In genomic region chr17:28451487-28451886, GRCm38 (mm10) we compare ENCODE assay signal across 29 mouse cellular contexts.
DNase-seq lines count a peak whose midpoint lies in the region; ATAC-seq lines count a peak whose summit lies in the region.
"Had no signal": no experiment of that assay in that cellular context is flagged by ENCODE, and none has a peak within 500 bp of the region (broad histone marks: within the 10 kb centered on the region; RNA-seq: fewer than 3 reads in every experiment).

No protein-coding gene starts in this region.

- no peaks in the 10 kb centered on the region for H3K27me3 ChIP-seq in kidney, embryonic 14.5 days (ENCODE audit: control insufficient read depth, insufficient read depth, low read length)
- no peaks in the 10 kb centered on the region for H3K27me3 ChIP-seq in liver, embryonic 16.5 days (ENCODE audit: control insufficient read depth, insufficient read depth, low read depth, low read length)
- H3K27me3 ChIP-seq in intestine, embryonic 16.5 days (replicated peaks; ENCODE audit: control insufficient read depth, insufficient read depth, low read length): no peaks in the 10 kb centered on the region
- H3K27me3 ChIP-seq: embryonic facial prominence, embryonic 13.5 days; heart, embryonic 13.5 days; hindbrain, embryonic 15.5 days; neural tube, embryonic 15.5 days; stomach, embryonic 15.5 days had no signal

- peaks cover 3% of the 10 kb centered on the region; the same call in 1 of the 2 replicates for H3K4me1 ChIP-seq in kidney, embryonic 14.5 days (ENCODE audit: control insufficient read depth, insufficient read depth, low read length)
- peaks cover 5% of the 10 kb centered on the region for H3K4me1 ChIP-seq in liver, embryonic 16.5 days (ENCODE audit: control insufficient read depth, low read depth, low read length)
- H3K4me1 ChIP-seq in intestine, embryonic 16.5 days (ENCODE audit: control insufficient read depth, insufficient read depth, low read length): 0 out of 2 replicates have a peak, but pooled peaks cover 8% of the 10 kb centered on the region
- H3K4me1 ChIP-seq: stomach, embryonic 15.5 days had no signal

- H3K4me2 ChIP-seq in kidney, embryonic 14.5 days (replicated peaks; ENCODE audit: low read depth, low read length): no peak overlapping the region
- no peak overlapping the region for H3K4me2 ChIP-seq in liver, embryonic 16.5 days (ENCODE audit: low read depth, low read length)
- H3K4me2 ChIP-seq in intestine, embryonic 16.5 days (ENCODE audit: low read depth, low read length): no peak overlapping the region
- H3K4me2 ChIP-seq: embryonic facial prominence, embryonic 13.5 days; heart, embryonic 13.5 days; hindbrain, embryonic 15.5 days; neural tube, embryonic 15.5 days; stomach, embryonic 15.5 days had no signal

- peak; percentile 49 to 59 for DNase-seq in kidney, adult 8-10 months
- DNase-seq in liver: no peak
- DNase-seq in kidney, postnatal 25 days: peak; percentile 32 to 60
- DNase-seq in urinary bladder, adult 2 months (ENCODE audit: low spot score): no peak
- DNase-seq: adrenal gland, postnatal 25 days; B cell, adult 2 months; cerebellum, adult 11-12 months; cerebellum, adult 9-11 months; embryo, embryonic 11 days; heart, postnatal 14 days; layer of hippocampus, adult 9-11 months; lung, adult 2 months; lung, postnatal 10 days; midbrain, embryonic 14.5 days; retina, postnatal 1 day; right cerebral cortex, postnatal 14 days had no signal

- no peaks in the 10 kb centered on the region for H3K36me3 ChIP-seq in kidney, embryonic 14.5 days (ENCODE audit: control insufficient read depth, insufficient read depth, low read length)
- no peaks in the 10 kb centered on the region for H3K36me3 ChIP-seq in liver, embryonic 16.5 days (ENCODE audit: control insufficient read depth, insufficient read depth)
- H3K36me3 ChIP-seq in intestine, embryonic 16.5 days (ENCODE audit: control insufficient read depth, insufficient read depth, low read length): no peaks in the 10 kb centered on the region
- H3K36me3 ChIP-seq: embryonic facial prominence, embryonic 13.5 days; heart, embryonic 13.5 days; hindbrain, embryonic 10.5 days; hindbrain, embryonic 15.5 days; neural tube, embryonic 15.5 days; stomach, embryonic 15.5 days had no signal

- 91% methylated on average over 5 of the region's 5 CpGs for WGBS in kidney, embryonic 14.5 days
- 58% methylated on average over 5 of the region's 5 CpGs for WGBS in liver, embryonic 16.5 days (ENCODE audit: insufficient replicate concordance)
- 81% methylated on average over 5 of the region's 5 CpGs for WGBS in intestine, embryonic 16.5 days

- no peak for ATAC-seq in kidney, embryonic 14.5 days (ENCODE audit: low FRiP score, low TSS enrichment)
- ATAC-seq in liver, embryonic 16.5 days (ENCODE audit: low read depth): no peak
- ATAC-seq in intestine, embryonic 16.5 days: no peak
- ATAC-seq: forebrain, embryonic 16.5 days; inflammation-experienced regulatory T-cells, adult 6 months had no signal

- H3K9ac ChIP-seq in kidney, embryonic 14.5 days (ENCODE audit: low read depth, low read length): no peak overlapping the region
- H3K9ac ChIP-seq in liver, embryonic 16.5 days (ENCODE audit: low read depth, low read length): no peak overlapping the region
- no peak overlapping the region for H3K9ac ChIP-seq in intestine, embryonic 16.5 days (ENCODE audit: low read depth, low read length)
- H3K9ac ChIP-seq: embryonic facial prominence, embryonic 13.5 days; heart, embryonic 13.5 days; hindbrain, embryonic 15.5 days; neural tube, embryonic 15.5 days; stomach, embryonic 15.5 days had no signal

- H3K9me3 ChIP-seq in kidney, embryonic 14.5 days (ENCODE audit: control insufficient read depth, low read length): no peaks in the 10 kb centered on the region
- H3K9me3 ChIP-seq in liver, embryonic 16.5 days (replicated peaks; ENCODE audit: control insufficient read depth, low read length): no peaks in the 10 kb centered on the region
- H3K9me3 ChIP-seq in intestine, embryonic 16.5 days (ENCODE audit: control insufficient read depth, low read length): no peaks in the 10 kb centered on the region
- H3K9me3 ChIP-seq: embryonic facial prominence, embryonic 13.5 days; heart, embryonic 13.5 days; hindbrain, embryonic 10.5 days; hindbrain, embryonic 15.5 days; neural tube, embryonic 15.5 days; stomach, embryonic 15.5 days had no signal

- H3K4me3 ChIP-seq in kidney, embryonic 14.5 days (ENCODE audit: low read length): no peak overlapping the region
- no peak overlapping the region for H3K4me3 ChIP-seq in liver, embryonic 16.5 days (ENCODE audit: low read depth, low read length)
- no peak overlapping the region for H3K4me3 ChIP-seq in intestine, embryonic 16.5 days (ENCODE audit: low read length)
- H3K4me3 ChIP-seq: embryonic facial prominence, embryonic 13.5 days; erythroblast, embryonic 14.5 days; heart, embryonic 13.5 days; hindbrain, embryonic 10.5 days; hindbrain, embryonic 15.5 days; neural tube, embryonic 15.5 days; stomach, embryonic 15.5 days had no signal

- H3K27ac ChIP-seq in kidney, embryonic 14.5 days (ENCODE audit: low read depth, low read length): no peak overlapping the region
- peak overlapping the region; percentile 27; the same call in 1 of the 2 replicates for H3K27ac ChIP-seq in liver, embryonic 16.5 days (ENCODE audit: low read length)
- no peak overlapping the region for H3K27ac ChIP-seq in intestine, embryonic 16.5 days (ENCODE audit: low read length)
- H3K27ac ChIP-seq: heart, embryonic 13.5 days; hindbrain, embryonic 10.5 days; macrophage; neural tube, embryonic 15.5 days; stomach, embryonic 15.5 days had no signal

Comparison
In these comparisons a context has a peak if more than half of its experiments do, and no peak if none do; other contexts are left out.
1. DNase-seq: peak in kidney, adult 8-10 months (2 of 2) and kidney, postnatal 25 days (2 of 2); none in liver (single experiment) and urinary bladder, adult 2 months (single experiment).